Mouse (Mus musculus) gastrocnemius, adult 8-10 months (tissue): ENCODE data around the gene Fam181a. TPM values are rescaled to one million over a fixed set of nuclear protein-coding genes. Genes with fewer than 3 reads are reported as not detected.

ENCODE experiments used
- DNase-seq, 2 experiments: peaks; one replicate each; pipeline ENCODE4 v3.0.0; 2022; ENCODE audit warnings: low spot score in 2 of 2
- total RNA-seq, 4 experiments: library from RNA; stranded (reverse); gene quantifications; 2 replicates each; pipeline ENCODE4 v1.2.4; 2022

Gene Fam181a
- total RNA-seq, 4 experiments from 2014 or later: not detected

DNA sequence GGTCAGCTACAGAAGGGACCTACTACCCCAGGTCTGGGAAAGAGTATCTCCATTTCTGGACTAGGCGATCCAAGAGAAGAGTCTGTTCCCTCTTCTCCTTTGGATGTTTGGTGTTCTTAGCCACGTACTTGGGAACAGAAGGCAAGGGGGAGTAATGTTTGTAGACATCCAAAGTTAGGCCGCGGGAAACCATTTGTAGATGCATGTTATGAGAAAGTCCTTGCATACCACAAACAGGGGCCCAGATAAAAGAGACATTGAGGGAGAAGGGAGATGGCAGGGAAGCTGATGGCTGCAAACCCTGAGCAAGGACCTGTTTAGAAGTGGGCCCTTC is 45.6 kb downstream of the Fam181a start:
- DNase-seq: no peak

DNA sequence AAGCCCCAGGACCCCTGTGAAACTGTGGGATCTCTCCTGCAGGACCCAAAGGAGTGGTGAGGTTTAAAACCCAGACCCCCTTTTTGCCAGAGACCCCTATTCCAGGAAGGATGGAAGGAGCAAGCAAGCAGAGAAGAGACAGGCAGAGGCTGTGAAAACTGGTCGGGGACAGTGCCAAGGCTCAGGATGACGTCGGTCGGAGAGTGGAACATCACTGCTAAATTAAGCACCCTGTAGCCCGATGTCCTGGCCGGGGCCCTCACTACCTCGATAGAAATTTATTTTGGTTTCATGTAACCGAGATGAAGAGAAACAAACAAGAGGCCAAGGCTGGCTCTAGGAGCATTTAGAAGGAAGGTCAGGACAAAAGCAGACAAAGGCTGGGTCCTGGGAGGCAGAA is 47.4 kb downstream of the Fam181a start:
- peak; percentile 74 to 85 for DNase-seq

DNA sequence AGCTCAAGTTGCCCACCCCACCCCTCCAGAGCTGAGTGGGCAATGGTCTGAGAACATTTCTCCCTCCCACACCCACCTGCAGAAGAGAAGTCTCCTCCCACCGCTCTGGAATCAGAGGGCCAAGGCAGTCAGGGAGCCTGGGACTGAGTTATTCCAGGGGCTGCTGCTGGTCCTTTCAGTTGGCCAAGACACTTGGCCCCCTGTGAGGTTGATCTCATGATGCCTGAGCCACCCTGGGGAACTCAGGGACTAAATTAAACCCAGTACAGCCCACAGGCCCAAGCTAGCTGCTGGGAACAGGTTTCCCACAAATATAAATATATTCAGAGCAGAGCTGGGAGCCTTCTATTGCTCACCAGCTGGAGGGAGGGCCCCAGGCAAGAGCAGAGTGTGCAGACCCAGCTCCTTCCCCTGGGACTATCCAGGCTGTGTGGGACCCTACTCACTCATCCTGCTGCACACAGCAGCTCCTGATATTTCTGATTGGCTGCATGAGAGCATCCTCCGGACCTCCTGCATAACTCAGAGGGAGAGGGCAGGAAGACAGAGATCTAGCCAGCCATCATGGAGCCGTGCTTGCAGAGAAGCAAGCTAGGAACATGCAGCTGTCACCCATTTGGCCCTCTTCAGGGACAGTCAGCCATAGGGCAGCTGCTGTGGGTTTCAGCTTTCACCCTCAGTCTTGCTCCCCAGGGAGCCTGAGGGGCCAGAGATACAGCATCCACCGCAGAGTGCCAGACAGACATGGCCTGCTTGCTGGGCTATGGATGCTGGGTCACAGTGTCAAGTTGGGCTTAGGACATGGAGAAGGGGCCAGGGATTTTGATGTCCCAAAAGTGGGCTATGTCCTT is 48.4 kb downstream of the Fam181a start:
- peak; percentile 57 to 81 for DNase-seq

DNA sequence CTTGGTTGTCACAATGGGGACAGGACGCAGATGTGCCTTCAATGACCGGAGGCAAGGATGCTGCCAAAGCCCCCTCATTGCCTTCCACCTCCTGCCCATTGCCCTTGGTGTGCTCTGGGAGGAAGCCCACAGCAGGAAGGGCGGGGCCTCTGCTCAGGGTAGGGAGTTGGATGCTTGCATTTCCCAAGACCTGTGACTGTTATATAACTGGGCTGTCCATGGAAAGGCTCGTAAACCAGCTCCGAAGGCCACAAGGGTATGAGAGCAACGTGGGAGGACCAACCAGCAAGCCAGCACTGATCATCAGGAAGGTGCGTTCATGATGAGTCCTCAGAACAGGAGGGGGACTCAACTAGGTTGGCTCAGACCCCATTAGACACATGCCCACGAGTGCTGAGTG is 50.0 kb downstream of the Fam181a start:
- DNase-seq: peak; percentile 43 to 51

DNA sequence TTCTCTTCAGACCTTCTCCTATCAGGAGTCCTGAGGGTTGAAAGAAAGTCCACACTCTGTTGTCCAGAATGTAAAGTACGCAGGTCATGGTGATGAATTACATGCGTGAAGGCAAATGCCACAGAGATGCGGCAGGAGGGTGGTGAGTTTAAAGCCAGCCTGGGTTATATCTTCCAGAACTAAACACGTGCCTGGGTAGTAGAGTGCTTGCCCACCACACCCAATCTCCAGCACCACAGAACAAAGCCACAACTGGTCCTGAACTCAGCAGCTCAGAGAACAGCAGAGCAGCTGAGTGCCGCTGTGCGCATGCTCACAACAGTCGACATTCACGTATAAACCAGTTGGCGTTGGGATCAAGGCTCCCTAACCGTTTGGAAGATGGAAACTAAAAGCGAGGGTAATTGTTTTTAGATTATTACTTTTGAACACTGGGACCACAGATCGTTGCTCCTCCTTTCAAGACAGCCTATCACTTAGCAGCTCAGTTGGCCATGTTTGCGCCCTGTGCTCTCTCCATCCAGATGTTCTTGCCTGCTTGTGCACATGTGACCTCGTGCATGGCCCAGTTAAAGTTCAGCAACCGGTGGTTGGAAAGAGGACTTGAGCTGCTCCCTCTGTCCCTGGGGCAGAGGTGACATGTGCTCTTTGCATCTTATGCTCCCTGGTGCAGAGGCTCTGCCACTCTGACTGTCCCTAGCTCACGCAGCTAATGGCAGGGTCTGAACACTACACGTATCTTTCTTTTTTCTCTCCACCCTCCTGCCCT is 50.9 kb downstream of the Fam181a start:
- peak; percentile 35 to 39 for DNase-seq

GRCm38 (mm10) chr12:103362336-103362735 is 51.6 kb downstream of the Fam181a start:
- peak; percentile 78 to 87 for DNase-seq

Other genes starting within 250 kb of the Fam181a start
- gene Prima1, start 68.8 kb upstream of the Fam181a start, total RNA-seq: 10 to 100 TPM in 3 of 4 experiments, 1 to 10 TPM in 1; 6.5 to 25.9 (median 14.7) TPM
- 100 to 1,000 TPM; 524 to 740 (median 599) TPM for gene Asb2, start 45.0 kb downstream of the Fam181a start, total RNA-seq
- gene Otub2, start 77.7 kb downstream of the Fam181a start, total RNA-seq: 10 to 100 TPM in 1 of 4 experiments, 1 to 10 TPM in 3; 5.3 to 20.3 (median 7.7) TPM
- gene 9330161L09Rik, start 96.8 kb downstream of the Fam181a start, total RNA-seq: 1 to 10 TPM in 2 of 4 experiments, under 1 TPM in 1, not detected in 1; 0.99 to 1.2 (median 1.2) TPM
- 10 to 100 TPM; 79.0 to 94.0 (median 83.7) TPM for gene Ddx24, start 114.9 kb downstream of the Fam181a start, total RNA-seq
- gene Ifi27, start 123.2 kb downstream of the Fam181a start, total RNA-seq: 10 to 100 TPM; 53.1 to 81.9 (median 71.7) TPM
- gene Ifi27l2a, start 132.7 kb downstream of the Fam181a start, total RNA-seq: 10 to 100 TPM in 3 of 4 experiments, 1 to 10 TPM in 1; 3.9 to 53.1 (median 26.9) TPM
- not detected for gene Ifi27l2b, start 146.2 kb downstream of the Fam181a start, total RNA-seq
- 1 to 10 TPM in 1 of 4 experiments, under 1 TPM in 3; 0.11 to 1.2 (median 0.17) TPM for gene Ppp4r4, start 221.3 kb downstream of the Fam181a start, total RNA-seq